Mouse (Mus musculus): ENCODE data around the gene Rpl37.

DNA sequence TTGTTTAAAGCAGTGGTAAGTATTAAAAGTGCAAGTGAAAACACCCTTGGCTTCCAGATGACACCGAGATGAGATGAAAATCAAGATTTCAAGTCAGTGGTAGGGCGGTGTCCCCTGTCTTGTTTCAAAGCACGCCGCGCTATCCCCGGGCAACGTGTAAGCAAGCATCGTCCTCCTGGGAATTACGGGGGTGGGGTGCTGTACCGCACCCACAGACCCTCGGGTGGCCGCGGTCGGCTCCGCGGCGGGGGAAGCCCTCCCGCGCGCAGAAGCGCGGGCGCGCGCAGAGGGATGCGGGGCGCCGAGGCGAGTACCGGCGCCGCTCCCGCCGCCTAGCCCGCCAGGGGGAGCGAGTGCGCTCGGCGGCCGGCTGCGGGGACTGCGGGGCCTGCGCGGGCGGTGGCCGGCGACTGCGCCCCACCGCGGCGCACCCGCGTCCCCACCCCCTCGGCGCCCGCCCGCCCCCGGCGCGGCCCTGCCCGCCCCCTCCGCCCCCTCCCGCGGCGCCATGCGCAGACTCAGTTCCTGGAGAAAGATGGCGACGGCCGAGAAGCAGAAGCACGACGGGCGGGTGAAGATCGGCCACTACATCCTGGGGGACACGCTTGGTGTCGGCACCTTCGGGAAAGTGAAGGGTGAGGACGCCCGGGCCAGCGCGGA, 27.0 kb downstream of the Rpl37 start, which contains the start of gene Prkaa1:
- peak; percentile 32; the same call in 1 of the 2 replicates for TF ChIP-seq CTCF (IDR thresholded peaks at IDR 0.05)
- TF ChIP-seq EP300 (IDR thresholded peaks at IDR 0.05): no peak

All from lung, postnatal 0 days (tissue).